Mouse (Mus musculus) liver, postnatal 0 days (tissue): ENCODE measurements around the gene Kansl2. TPM values are rescaled to one million over a fixed set of nuclear protein-coding genes. Genes with fewer than 3 reads are reported as not detected.

Source experiments
- ATAC-seq: fragments of 200-750 bp; cut with Nextera tagmentation; 2 replicates; pipeline ENCODE4 v1.8.0; 2017; ENCODE audit warnings: mild to moderate bottlenecking, moderate library complexity
- DNase-seq: peaks from one replicate; pipeline ENCODE4 v3.0.0-alpha.2; 2016
- H3K27ac ChIP-seq: fragments of 300-500 bp; sonication (generic); 2 replicates; pipeline ENCODE4 v1.5.1; 2014; ENCODE audit warnings: antibody characterized with exemption, moderate library complexity, mild to moderate bottlenecking, low read depth
- H3K27me3 ChIP-seq: fragments of 300-500 bp; sonication (generic); 2 replicates; pipeline ENCODE4 v1.6.1; 2014; ENCODE audit warnings: low read length, control low read depth, mixed read lengths; ENCODE audit not compliant: insufficient read depth
- H3K36me3 ChIP-seq: fragments of 300-500 bp; sonication (generic); replicated peaks from 2 replicates; pipeline ENCODE4 v1.6.1; 2014; ENCODE audit warnings: mild to moderate bottlenecking, control low read depth, low read length, moderate library complexity, mixed read lengths; ENCODE audit not compliant: insufficient read depth
- H3K4me1 ChIP-seq: fragments of 300-500 bp; sonication (generic); 2 replicates; pipeline ENCODE4 v1.6.1; 2014; ENCODE audit warnings: antibody characterized with exemption, mild to moderate bottlenecking, control low read depth; ENCODE audit not compliant: insufficient read depth
- H3K4me2 ChIP-seq: fragments of 300-500 bp; sonication (generic); 2 replicates; pipeline ENCODE4 v1.6.1; 2014; ENCODE audit warnings: low read depth, mild to moderate bottlenecking, low read length, moderate library complexity, mixed read lengths
- H3K4me3 ChIP-seq: fragments of 300-500 bp; sonication (generic); 2 replicates; pipeline ENCODE4 v1.5.1; 2014; ENCODE audit warnings: low read depth, low read length
- H3K9ac ChIP-seq: fragments of 300-500 bp; sonication (generic); replicated peaks from 2 replicates; pipeline ENCODE4 v1.6.1; 2014; ENCODE audit warnings: mild to moderate bottlenecking, moderate library complexity
- H3K9me3 ChIP-seq: fragments of 300-500 bp; sonication (generic); 2 replicates; pipeline ENCODE4 v1.6.1; 2016; ENCODE audit warnings: mild to moderate bottlenecking, control low read depth, low read length, mixed read lengths
- CTCF ChIP-seq: sonication (generic); IDR thresholded peaks from 2 replicates; pipeline ENCODE4 v1.5.1; 2016; ENCODE audit warnings: antibody characterized with exemption, low read depth
- EP300 ChIP-seq: IDR thresholded peaks from 2 replicates; pipeline ENCODE4 v1.6.1; 2016; ENCODE audit warnings: antibody characterized with exemption, low read depth, mild to moderate bottlenecking
- WGBS: fragments of 180-500 bp; shearing (Covaris S2); extraction: QIAGEN DNeasy Blood & Tissue Kit; methylation state at CpG from one replicate; pipeline ENCODE4 v1.1.7; 2014; ENCODE audit not compliant: insufficient replicate concordance; 5-methylcytosine and 5-hydroxymethylcytosine counted together
- polyA plus RNA-seq: library from polyadenylated mRNA; unstranded; fragments of >200 nt; fragmentation: Nextera tagmentation; extraction: Ambion mirVana; gene quantifications from 2 replicates; pipeline ENCODE4 v1.2.1, GENCODE M21; 2015

Gene Kansl2
- polyA plus RNA-seq, 1 experiment from 2014 or later: 26.6 TPM

GRCm38 (mm10) chr15:98509387-98509786, 24.7 kb downstream of the Kansl2 start:
- H3K27ac ChIP-seq: no peak overlapping the region
- ATAC-seq (no peak), DNase-seq (no peak)
- WGBS: 57% methylated on average over 2 of the region's 2 CpGs
- no peak overlapping the region for H3K4me3 ChIP-seq
- H3K9ac ChIP-seq: no peak overlapping the region
- H3K36me3 ChIP-seq: no peaks in the 10 kb centered on the region
- TF ChIP-seq CTCF (0 out of 2 replicates have a peak, but pooled peaks have one; percentile 8), EP300 (no peak)
- no peaks in the 10 kb centered on the region for H3K27me3 ChIP-seq
- H3K9me3 ChIP-seq: no peaks in the 10 kb centered on the region
- H3K4me2 ChIP-seq: no peak overlapping the region
- peaks cover 13% of the 10 kb centered on the region for H3K4me1 ChIP-seq

GRCm38 (mm10) chr15:98507321-98507720, 26.7 kb downstream of the Kansl2 start:
- Histone ChIP-seq H3K36me3 (no peaks in the 10 kb centered on the region), H3K9me3 (no peaks in the 10 kb centered on the region), H3K4me3 (no peak overlapping the region), H3K27ac (no peak overlapping the region), H3K27me3 (no peaks in the 10 kb centered on the region), H3K9ac (no peak overlapping the region), H3K4me1 (peaks cover 7% of the 10 kb centered on the region), H3K4me2 (no peak overlapping the region)
- 75% methylated on average over 6 of the region's 6 CpGs for WGBS
- ATAC-seq (no peak), DNase-seq (no peak)
- TF ChIP-seq EP300: no peak
- TF ChIP-seq CTCF: no peak

DNA sequence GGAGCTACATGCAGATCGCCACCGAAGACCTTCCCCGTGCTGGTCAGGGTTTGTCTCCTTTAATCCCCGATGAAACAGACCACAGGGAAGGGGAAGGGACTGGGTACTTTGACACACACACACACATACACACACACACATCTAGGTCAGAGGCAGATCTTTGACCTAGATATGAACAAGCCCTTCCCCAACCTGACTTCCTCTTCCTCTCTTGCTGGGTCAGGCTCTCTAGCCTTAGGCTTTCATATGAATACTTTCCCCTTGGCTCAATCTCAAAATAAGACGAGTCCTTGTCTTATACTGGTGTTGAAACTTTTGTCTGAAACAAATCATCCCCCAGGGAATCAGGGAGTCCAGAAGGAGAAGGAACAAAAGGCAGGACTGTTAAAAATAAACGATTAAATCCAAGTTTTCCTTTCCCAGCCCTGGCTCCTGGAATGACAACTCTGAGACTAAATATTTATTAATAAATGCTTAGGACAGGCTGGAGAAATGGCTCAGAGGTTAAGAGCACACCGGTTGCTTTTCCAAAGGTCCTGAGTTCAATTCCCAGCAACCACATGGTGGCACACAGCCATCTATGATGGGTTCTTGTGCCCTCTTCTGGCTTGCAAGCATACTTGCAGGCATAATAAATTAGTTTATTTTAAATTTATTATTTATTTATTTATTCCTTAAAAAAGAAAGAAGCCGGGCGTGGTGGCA, 27.7 kb downstream of the Kansl2 start:
- TF ChIP-seq CTCF: no peak
- no peak for TF ChIP-seq EP300
- Histone ChIP-seq H3K4me1 (peaks cover 7% of the 10 kb centered on the region), H3K4me3 (no peak overlapping the region), H3K27me3 (no peaks in the 10 kb centered on the region), H3K36me3 (no peaks in the 10 kb centered on the region), H3K9me3 (no peaks in the 10 kb centered on the region), H3K27ac (no peak overlapping the region), H3K9ac (no peak overlapping the region), H3K4me2 (no peak overlapping the region; the same call in 1 of the 2 replicates)
- DNase-seq (no peak), ATAC-seq (0 out of 2 replicates have a peak, but pooled peaks have one; percentile 24)
- WGBS: 43% methylated on average over 9 of the region's 9 CpGs

DNA sequence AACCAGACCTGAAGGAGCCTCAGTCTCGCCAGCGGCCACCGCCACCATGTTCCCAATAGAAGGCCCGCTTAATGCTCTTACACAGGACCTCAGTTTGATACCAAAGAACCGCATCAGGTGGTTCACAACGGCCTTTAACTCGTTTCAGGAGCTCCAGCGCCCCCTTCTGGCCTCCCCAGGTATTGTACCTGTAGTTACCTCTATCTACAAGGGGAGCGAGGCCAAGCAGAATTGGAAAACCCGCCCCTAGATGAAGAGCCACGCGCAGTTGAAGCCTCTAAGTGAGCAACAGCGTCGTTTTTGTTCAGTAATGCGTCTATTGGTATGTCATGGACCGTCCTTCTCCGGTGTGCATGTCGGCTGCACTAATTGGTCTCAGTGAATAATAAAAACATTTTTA, 29.6 kb downstream of the Kansl2 start:
- no peak overlapping the region for H3K27ac ChIP-seq
- no peaks in the 10 kb centered on the region for H3K36me3 ChIP-seq
- no peaks in the 10 kb centered on the region; the same call in 1 of the 2 replicates for H3K4me1 ChIP-seq
- DNase-seq (peak; percentile 83), ATAC-seq (no peak)
- no peak for TF ChIP-seq EP300
- peak; percentile 84 for TF ChIP-seq CTCF
- no peak overlapping the region for H3K4me3 ChIP-seq
- H3K9ac ChIP-seq: no peak overlapping the region
- no peaks in the 10 kb centered on the region for H3K27me3 ChIP-seq
- H3K4me2 ChIP-seq: no peak overlapping the region
- 13% methylated on average over 18 of the region's 18 CpGs for WGBS
- no peaks in the 10 kb centered on the region for H3K9me3 ChIP-seq

DNA sequence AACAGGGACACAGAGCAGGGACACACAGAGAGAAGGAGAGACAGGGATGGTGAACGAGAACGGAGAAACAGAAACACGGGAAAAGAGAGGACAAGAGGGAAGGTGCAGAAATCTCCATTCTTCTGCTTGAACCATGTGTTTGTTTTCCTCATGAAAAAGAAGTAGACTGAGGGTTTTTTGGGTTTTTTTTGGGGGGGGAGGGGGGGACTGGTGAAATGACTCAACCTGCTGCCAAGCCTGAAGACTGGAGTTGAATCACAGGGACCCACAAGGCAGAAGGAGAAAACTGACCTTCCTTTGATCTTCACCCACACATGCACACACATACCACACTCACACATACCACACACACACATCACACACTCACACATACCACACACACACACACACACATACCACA, 30.7 kb downstream of the Kansl2 start:
- Histone ChIP-seq H3K27me3 (no peaks in the 10 kb centered on the region), H3K9ac (no peak overlapping the region), H3K4me1 (no peaks in the 10 kb centered on the region; the same call in 1 of the 2 replicates), H3K9me3 (no peaks in the 10 kb centered on the region), H3K4me2 (no peak overlapping the region), H3K36me3 (no peaks in the 10 kb centered on the region), H3K4me3 (no peak overlapping the region), H3K27ac (no peak overlapping the region)
- TF ChIP-seq EP300 (no peak), CTCF (no peak)
- 73% methylated on average over 3 of the region's 3 CpGs for WGBS
- ATAC-seq: no peak
- no peak for DNase-seq

DNA sequence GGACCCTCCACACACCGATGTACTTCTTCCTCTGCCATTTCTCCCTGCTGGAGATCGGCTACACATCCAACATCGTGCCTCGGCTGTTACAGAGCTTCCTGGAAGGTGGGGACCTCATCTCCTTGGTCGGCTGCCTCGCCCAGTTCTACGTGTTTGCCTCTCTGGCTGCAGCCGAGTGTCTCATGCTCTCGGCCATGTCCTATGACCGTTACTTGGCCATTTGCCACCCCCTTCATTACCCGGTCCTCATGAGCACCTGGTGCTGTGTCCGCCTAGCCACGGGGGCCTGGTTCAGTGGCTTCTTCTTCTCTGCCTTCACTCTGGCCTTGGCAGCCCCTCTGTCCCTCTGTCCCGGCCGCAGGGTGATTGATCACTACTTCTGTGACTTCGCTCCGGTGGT, 36.4 kb downstream of the Kansl2 start:
- H3K4me1 ChIP-seq: no peaks in the 10 kb centered on the region
- no peak for TF ChIP-seq CTCF
- no peak for TF ChIP-seq EP300
- no peaks in the 10 kb centered on the region for H3K36me3 ChIP-seq
- no peaks in the 10 kb centered on the region for H3K9me3 ChIP-seq
- H3K4me2 ChIP-seq: no peak overlapping the region
- no peak overlapping the region for H3K9ac ChIP-seq
- ATAC-seq (no peak), DNase-seq (no peak)
- no peak overlapping the region for H3K4me3 ChIP-seq
- 88% methylated on average over 17 of the region's 17 CpGs for WGBS
- H3K27ac ChIP-seq: no peak overlapping the region
- no peaks in the 10 kb centered on the region for H3K27me3 ChIP-seq
